Mouse (Mus musculus) liver, postnatal 0 days (tissue): ENCODE data around the gene Pcdh7.

ENCODE experiments used
- CTCF ChIP-seq: sonication (generic); IDR thresholded peaks from 2 replicates; pipeline ENCODE4 v1.5.1; 2016; ENCODE audit warnings: antibody characterized with exemption, low read depth
- EP300 ChIP-seq: IDR thresholded peaks from 2 replicates; pipeline ENCODE4 v1.6.1; 2016; ENCODE audit warnings: antibody characterized with exemption, low read depth, mild to moderate bottlenecking

GRCm38 (mm10) chr5:57841357-57842119, 123.8 kb downstream of the Pcdh7 start:
- TF ChIP-seq CTCF (no peak), EP300 (no peak)
